Mouse (Mus musculus) MEL (cell line): ENCODE measurements around the gene Katnb1. TPM values are rescaled to one million over a fixed set of nuclear protein-coding genes. Genes with fewer than 3 reads are reported as not detected.

Experiments used
- DNase-seq: peaks from one replicate; pipeline ENCODE4 v3.0.0; 2011; ENCODE audit warnings: low read depth, low spot score
- H3K27ac ChIP-seq: 2 replicates; pipeline ENCODE4 v1.5.1; 2012; ENCODE audit warnings: low read depth, mild to moderate bottlenecking, control low read depth, low read length, moderate library complexity; ENCODE audit not compliant: control insufficient read depth
- H3K27me3 ChIP-seq, 2 experiments: fragments of 150-350 bp in 1 of 2; sonication (generic) in 1 of 2; 2 replicates each; pipeline ENCODE4 v1.6.1; 2012; ENCODE audit warnings: low read length in 2 of 2, mild to moderate bottlenecking in 2 of 2, improper control_type of control experiment in 1 of 2, moderate library complexity in 1 of 2; ENCODE audit not compliant: insufficient read depth in 2 of 2, control insufficient read depth in 1 of 2
- H3K36me3 ChIP-seq, 2 experiments: 2 replicates each; pipeline ENCODE4 v1.6.1; 2012 to 2014; ENCODE audit warnings: low read length in 2 of 2, improper control_type of control experiment in 1 of 2, inconsistent platforms in 1 of 2, mild to moderate bottlenecking in 1 of 2; ENCODE audit not compliant: insufficient read depth in 2 of 2, control insufficient read depth in 1 of 2
- H3K4me1 ChIP-seq, 2 experiments: fragments of 150-350 bp in 1 of 2; sonication (generic) in 1 of 2; 2 replicates each; pipeline ENCODE4 v1.6.1; 2012; ENCODE audit warnings: low read length in 2 of 2, improper control_type of control experiment in 1 of 2, mild to moderate bottlenecking in 1 of 2; ENCODE audit not compliant: insufficient read depth in 2 of 2, control insufficient read depth in 1 of 2
- H3K4me3 ChIP-seq, 2 experiments: fragments of 150-350 bp in 1 of 2; sonication (generic) in 1 of 2; 2 replicates each; pipeline ENCODE4 v1.5.1; 2012; ENCODE audit warnings: low read depth in 2 of 2, low read length in 2 of 2, mild to moderate bottlenecking in 2 of 2, moderate library complexity in 2 of 2, control low read depth in 1 of 2, improper control_type of control experiment in 1 of 2; ENCODE audit not compliant: control insufficient read depth in 1 of 2, insufficient read depth in 1 of 2
- H3K79me2 ChIP-seq: 2 replicates; pipeline ENCODE4 v1.6.1; 2012; ENCODE audit warnings: mild to moderate bottlenecking, low read length, moderate library complexity; ENCODE audit not compliant: control insufficient read depth, poor library complexity, insufficient read depth
- H3K9ac ChIP-seq: 2 replicates; pipeline ENCODE4 v1.6.1; 2012; ENCODE audit warnings: low read depth, mild to moderate bottlenecking, control low read depth, low read length, moderate library complexity; ENCODE audit not compliant: control insufficient read depth, poor library complexity, severe bottlenecking
- H3K9me3 ChIP-seq: fragments of 150-350 bp; sonication (generic); replicated peaks from 2 replicates; pipeline ENCODE4 v1.6.1; 2012; ENCODE audit warnings: mild to moderate bottlenecking, low read length, improper control_type of control experiment, moderate library complexity; ENCODE audit not compliant: insufficient read depth
- BHLHE40 ChIP-seq: IDR thresholded peaks from 2 replicates; pipeline ENCODE4 v1.6.1; 2012; ENCODE audit warnings: low read depth, mild to moderate bottlenecking, inconsistent platforms, low read length, improper control_type of control experiment, borderline replicate concordance
- CHD2 ChIP-seq: IDR thresholded peaks from 2 replicates; pipeline ENCODE4 v1.6.1; 2011; ENCODE audit warnings: low read length, improper control_type of control experiment
- CTCF ChIP-seq, 3 experiments: IDR thresholded peaks in 2 of 3; conservative IDR thresholded peaks in 1 of 3; 2 replicates each; pipeline ENCODE4 v1.5.1; 2011 to 2012; ENCODE audit warnings: low read length in 3 of 3, low read depth in 2 of 3, mild to moderate bottlenecking in 2 of 3, improper control_type of control experiment in 1 of 3, inconsistent platforms in 1 of 3, mixed read lengths in 1 of 3, moderate library complexity in 1 of 3; ENCODE audit not compliant: control insufficient read depth in 1 of 3, insufficient read depth in 1 of 3, poor library complexity in 1 of 3, severe bottlenecking in 1 of 3
- GATA1 ChIP-seq: IDR thresholded peaks from 2 replicates; pipeline ENCODE4 v1.6.1; 2011; ENCODE audit warnings: low read depth, low read length, improper control_type of control experiment
- JUND ChIP-seq: IDR thresholded peaks from 2 replicates; pipeline ENCODE4 v1.6.1; 2011; ENCODE audit warnings: low read depth, mild to moderate bottlenecking, improper control_type of control experiment, low read length
- MAFK ChIP-seq: IDR thresholded peaks from 2 replicates; pipeline ENCODE4 v1.6.1; 2011; ENCODE audit warnings: low read depth, mild to moderate bottlenecking, low read length, improper control_type of control experiment, borderline replicate concordance
- MAX ChIP-seq: IDR thresholded peaks from 2 replicates; pipeline ENCODE4 v1.6.1; 2011; ENCODE audit warnings: low read length, improper control_type of control experiment
- MEF2A ChIP-seq: IDR thresholded peaks from 2 replicates; pipeline ENCODE4 v1.6.1; 2014; ENCODE audit warnings: low read depth, mild to moderate bottlenecking, inconsistent platforms, low read length, improper control_type of control experiment; ENCODE audit not compliant: poor library complexity, insufficient replicate concordance, severe bottlenecking; ENCODE audit errors: extremely low read depth
- MYC ChIP-seq: IDR thresholded peaks from 2 replicates; pipeline ENCODE4 v1.6.1; 2011; ENCODE audit warnings: low read depth, mild to moderate bottlenecking, low read length, improper control_type of control experiment, moderate library complexity
- NRF1 ChIP-seq: IDR thresholded peaks from 2 replicates; pipeline ENCODE4 v1.6.1; 2014; ENCODE audit warnings: low read depth, mild to moderate bottlenecking, inconsistent platforms, low read length, improper control_type of control experiment, moderate library complexity; ENCODE audit not compliant: poor library complexity, insufficient read depth, severe bottlenecking
- POLR2AphosphoS5 ChIP-seq: IDR thresholded peaks from 2 replicates; pipeline ENCODE4 v1.6.1; 2012; ENCODE audit warnings: low read depth, borderline replicate concordance, mild to moderate bottlenecking, inconsistent platforms, low read length, moderate library complexity, mixed read lengths
- RCOR1 ChIP-seq: IDR thresholded peaks from 2 replicates; pipeline ENCODE4 v1.6.1; 2012; ENCODE audit warnings: low read depth, mild to moderate bottlenecking, inconsistent platforms, low read length, improper control_type of control experiment
- TCF12 ChIP-seq: IDR thresholded peaks from 2 replicates; pipeline ENCODE4 v1.6.1; 2014; ENCODE audit warnings: low read depth, mild to moderate bottlenecking, inconsistent platforms, low read length, improper control_type of control experiment, moderate library complexity
- USF1 ChIP-seq: IDR thresholded peaks from 2 replicates; pipeline ENCODE4 v1.6.1; 2014; ENCODE audit warnings: low read depth, mild to moderate bottlenecking, inconsistent platforms, low read length, improper control_type of control experiment, moderate library complexity
- USF2 ChIP-seq, 2 experiments: IDR thresholded peaks; 2 replicates each; pipeline ENCODE4 v1.6.1; 2011 to 2012; ENCODE audit warnings: improper control_type of control experiment in 2 of 2, low read length in 2 of 2, borderline replicate concordance in 1 of 2, inconsistent platforms in 1 of 2, low read depth in 1 of 2, mild to moderate bottlenecking in 1 of 2; ENCODE audit not compliant: insufficient read depth in 1 of 2
- ZC3H11A ChIP-seq: IDR thresholded peaks from 2 replicates; pipeline ENCODE4 v1.6.1; 2012; ENCODE audit warnings: low read depth, mild to moderate bottlenecking, inconsistent platforms, low read length, improper control_type of control experiment
- ZKSCAN1 ChIP-seq: IDR thresholded peaks from 2 replicates; pipeline ENCODE4 v1.6.1; 2012; ENCODE audit warnings: low read depth, mild to moderate bottlenecking, inconsistent platforms, low read length, improper control_type of control experiment, moderate library complexity
- ZMIZ1 ChIP-seq: IDR thresholded peaks from 2 replicates; pipeline ENCODE4 v1.6.1; 2012; ENCODE audit warnings: low read depth, mild to moderate bottlenecking, inconsistent platforms, low read length, improper control_type of control experiment, moderate library complexity
- polyA plus RNA-seq, 2 experiments: library from polyadenylated mRNA; stranded (reverse) in 1 of 2; unstranded in 1 of 2; fragments of >175 nt in 1 of 2; fragments of >200 nt in 1 of 2; gene quantifications; 2 replicates each; pipeline versions ENCODE4 v1.2.1 to v1.2.4; 2012; ENCODE audit warnings: low replicate concordance in 2 of 2, low read depth in 1 of 2; ENCODE audit not compliant: insufficient read length in 2 of 2, insufficient read depth in 1 of 2, missing spikeins in 1 of 2
- total RNA-seq: library from RNA; depleted of rRNA; stranded (reverse); fragments of 300-350 nt; gene quantifications from 2 replicates; pipeline ENCODE4 v1.2.3, GENCODE M21; 2012

Gene Katnb1
- total and polyA plus RNA-seq, 3 experiments, result 13.6 to 23.8 TPM; not detected in 1

DNA sequence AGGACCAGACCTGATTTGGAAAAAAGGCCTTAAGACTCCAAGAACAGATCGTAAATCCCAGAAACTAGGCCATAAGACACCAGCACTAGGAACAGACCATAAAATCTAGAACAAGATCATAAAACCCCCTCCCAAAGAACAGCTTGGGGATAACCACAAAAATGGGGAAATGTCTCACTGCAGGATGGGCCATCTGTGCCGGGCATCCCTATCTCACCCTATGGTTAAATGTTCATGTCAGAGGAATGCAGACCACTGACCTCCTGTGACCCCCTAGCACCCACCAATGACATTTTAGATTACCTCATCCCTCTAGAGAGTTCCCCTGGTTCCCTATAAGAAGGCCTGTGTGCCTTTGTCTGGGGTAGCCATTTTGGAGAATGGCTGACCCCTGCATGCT is 31.4 kb upstream of the Katnb1 start:
- Histone ChIP-seq H3K4me1 (peaks cover 0 to 3% of the 10 kb centered on the region in 2 experiments; a peak in 1 of 4 replicates), H3K79me2 (no peaks in the 10 kb centered on the region), H3K27ac (no peak overlapping the region), H3K36me3 (peaks cover 0 to 1% of the 10 kb centered on the region in 2 experiments; a peak in 1 of 4 replicates), H3K4me3 (no peak overlapping the region), H3K27me3 (peaks cover 3 to 6% of the 10 kb centered on the region in 2 experiments), H3K9me3 (no peaks in the 10 kb centered on the region), H3K9ac (no peak overlapping the region)
- DNase-seq, result no peak
- TF ChIP-seq TCF12, result no peak
- no peak for TF ChIP-seq USF2 (IDR thresholded peaks at IDR 0.05; ENCODE audit: borderline replicate concordance in 1 of 2, insufficient read depth in 1 of 2, low read depth in 1 of 2, low read length in 2 of 2)
- no peak for TF ChIP-seq USF1
- no peak for TF ChIP-seq ZMIZ1
- TF ChIP-seq MYC, result no peak
- TF ChIP-seq ZKSCAN1, result no peak

GRCm38 (mm10) chr8:95054438-95054837 is 26.5 kb upstream of the Katnb1 start:
- Histone ChIP-seq H3K27ac (no peak overlapping the region), H3K9ac (no peak overlapping the region), H3K4me3 (no peak overlapping the region), H3K9me3 (no peaks in the 10 kb centered on the region), H3K27me3 (peaks cover 0 to 3% of the 10 kb centered on the region in 2 experiments; a peak in 3 of 4 replicates), H3K79me2 (no peaks in the 10 kb centered on the region), H3K4me1 (peaks cover 6 to 28% of the 10 kb centered on the region in 2 experiments), H3K36me3 (peaks cover 0 to 13% of the 10 kb centered on the region in 2 experiments; a peak in 2 of 4 replicates)
- TF ChIP-seq CTCF (IDR thresholded peaks at IDR 0.05 in 2 of 3, conservative IDR thresholded peaks at IDR 0.05 in 1 of 3; ENCODE audit: control insufficient read depth in 1 of 3, insufficient read depth in 1 of 3, low read depth in 2 of 3, low read length in 3 of 3, poor library complexity in 1 of 3, severe bottlenecking in 1 of 3), result no peak
- TF ChIP-seq MYC, result no peak
- TF ChIP-seq CHD2, result no peak
- no peak for TF ChIP-seq RCOR1
- TF ChIP-seq GATA1, result no peak
- TF ChIP-seq USF2 (IDR thresholded peaks at IDR 0.05; ENCODE audit: borderline replicate concordance in 1 of 2, insufficient read depth in 1 of 2, low read depth in 1 of 2, low read length in 2 of 2), result no peak
- TF ChIP-seq BHLHE40, result no peak
- TF ChIP-seq MEF2A, result no peak
- TF ChIP-seq MAX, result no peak
- no peak for TF ChIP-seq JUND
- TF ChIP-seq NRF1, result no peak
- no peak for TF ChIP-seq POLR2AphosphoS5
- TF ChIP-seq MAFK, result no peak
- TF ChIP-seq ZC3H11A, result no peak
- DNase-seq, result peak; percentile 32
